Mouse (Mus musculus) embryonic facial prominence, embryonic 12.5 days (tissue): ENCODE results near the gene Pan2. TPM values are rescaled to one million over a fixed set of nuclear protein-coding genes. Genes with fewer than 3 reads are reported as not detected.
"Not testable (repeated sequence)": the region's sequence is repeated elsewhere in the genome, so short reads cannot be mapped to it uniquely, and the experiment has no call there.

ENCODE experiments used
- ATAC-seq: fragments of 200-750 bp; cut with Nextera tagmentation; 2 replicates; pipeline ENCODE4 v1.8.0; 2017; ENCODE audit not compliant: insufficient number of reproducible peaks, insufficient read depth, low FRiP score, low TSS enrichment
- H3K27ac ChIP-seq: fragments of 300-500 bp; sonication (generic); 2 replicates; pipeline ENCODE4 v1.5.1; 2016; ENCODE audit warnings: mild to moderate bottlenecking
- H3K27me3 ChIP-seq: fragments of 300-500 bp; sonication (generic); 2 replicates; pipeline ENCODE4 v1.6.1; 2016; ENCODE audit warnings: mild to moderate bottlenecking, moderate library complexity
- H3K36me3 ChIP-seq: fragments of 300-500 bp; sonication (generic); 2 replicates; pipeline ENCODE4 v1.6.1; 2016; ENCODE audit warnings: mild to moderate bottlenecking
- H3K4me1 ChIP-seq: fragments of 300-500 bp; sonication (generic); 2 replicates; pipeline ENCODE4 v1.6.1; 2016
- H3K4me2 ChIP-seq: fragments of 300-500 bp; sonication (generic); replicated peaks from 2 replicates; pipeline ENCODE4 v1.6.1; 2016; ENCODE audit warnings: mild to moderate bottlenecking, moderate library complexity
- H3K4me3 ChIP-seq: fragments of 300-500 bp; sonication (generic); 2 replicates; pipeline ENCODE4 v1.5.1; 2016; ENCODE audit warnings: mild to moderate bottlenecking
- H3K9ac ChIP-seq: fragments of 300-500 bp; sonication (generic); 2 replicates; pipeline ENCODE4 v1.6.1; 2016; ENCODE audit warnings: mild to moderate bottlenecking, moderate library complexity
- H3K9me3 ChIP-seq: fragments of 300-500 bp; sonication (generic); 2 replicates; pipeline ENCODE4 v1.6.1; 2016; ENCODE audit warnings: mild to moderate bottlenecking, moderate library complexity
- WGBS: fragments of 180-500 bp; shearing (Covaris S2); methylation state at CpG from one replicate; pipeline ENCODE4 v1.1.7; 2016; 5-methylcytosine and 5-hydroxymethylcytosine counted together
- polyA plus RNA-seq: library from polyadenylated mRNA; unstranded; fragments of >200 nt; fragmentation: Nextera tagmentation; extraction: Ambion mirVana; gene quantifications from 2 replicates; pipeline ENCODE4 v1.2.1, GENCODE M21; 2016

Gene Pan2
- polyA plus RNA-seq = 36.2 and 38.3 TPM in 2 replicates

DNA sequence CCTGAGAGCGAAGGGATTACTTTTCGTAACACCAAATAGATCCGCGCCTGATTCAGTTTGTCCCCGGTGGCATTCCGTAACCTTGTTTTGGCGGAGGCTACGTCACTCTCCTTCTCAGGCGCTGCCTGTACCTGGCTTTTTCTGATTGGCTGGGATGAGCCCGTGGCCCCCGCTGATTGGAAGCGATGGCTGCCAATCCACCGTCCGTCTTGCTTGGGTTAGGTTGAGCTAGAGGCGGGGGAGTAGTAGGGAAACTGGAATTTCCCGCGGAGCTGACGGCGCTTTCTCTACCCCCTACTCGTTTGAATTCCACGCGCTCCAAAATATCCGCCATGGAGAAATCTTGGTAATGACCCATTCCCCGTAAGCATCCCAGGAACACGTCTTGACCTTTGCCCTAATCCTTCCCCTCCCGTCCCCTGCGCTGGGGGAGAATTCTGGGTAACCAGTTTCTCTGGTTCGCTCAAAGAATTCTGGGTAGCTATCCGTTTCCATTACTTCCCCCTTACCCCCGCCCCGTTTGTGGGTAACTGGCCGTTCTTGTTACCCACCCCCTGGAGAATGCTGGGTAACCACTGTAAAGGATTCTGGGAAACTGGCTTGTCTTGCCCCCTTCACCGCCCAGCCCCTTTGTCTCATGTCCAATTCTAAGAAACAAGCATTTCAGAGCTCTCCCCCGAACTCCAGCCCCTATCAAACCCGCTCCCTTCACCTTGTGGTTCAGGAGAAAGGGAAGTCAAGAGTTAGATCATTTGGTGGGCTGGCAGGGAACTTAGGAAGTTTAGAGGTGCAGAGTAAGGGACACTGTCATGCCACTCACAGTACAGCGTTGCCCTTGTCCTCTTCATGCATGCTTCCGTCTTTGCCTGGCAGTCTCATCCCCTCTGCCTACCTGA lies at the start of gene Pan2:
Pan2 (plus strand) TSS at position 210 of the 896 bp plus-strand sequence.
- Histone ChIP-seq H3K36me3 (peaks cover 6% of the 10 kb centered on the region), H3K27ac (peak within 1 kb of the TSS; percentile 95), H3K4me3 (peak within 1 kb of the TSS; percentile 53), H3K9ac (peak within 1 kb of the TSS; percentile 79), H3K4me1 (peaks cover 10% of the 10 kb centered on the region), H3K9me3 (no peaks in the 10 kb centered on the region), H3K27me3 (no peaks in the 10 kb centered on the region), H3K4me2 (peak within 1 kb of the TSS; percentile 65)
- WGBS = 2% methylated on average over 37 of the region's 37 CpGs
- peak; percentile 98 for ATAC-seq

- H3K9ac ChIP-seq = no peak within 1 kb of the TSS
- peaks cover 47% of the 10 kb centered on the region for H3K36me3 ChIP-seq
- no peak within 1 kb of the TSS for H3K4me2 ChIP-seq
- no peak for ATAC-seq
- WGBS = 92% methylated on average over 4 of the region's 4 CpGs
- no peaks in the 10 kb centered on the region for H3K4me1 ChIP-seq
- no peaks in the 10 kb centered on the region for H3K9me3 ChIP-seq
- H3K27me3 ChIP-seq = no peaks in the 10 kb centered on the region
- H3K27ac ChIP-seq = no peak within 1 kb of the TSS
- H3K4me3 ChIP-seq = no peak within 1 kb of the TSS
These were observed 49.4 kb upstream of the Pan2 start, which contains the start of gene Apon for GRCm38 (mm10) chr10:128253677-128254255. Gene Apon (plus strand): TSS chr10:128254096.

GRCm38 (mm10) chr10:128255925-128256324 lies 47.2 kb upstream of the Pan2 start:
- no peak overlapping the region for H3K4me3 ChIP-seq
- no peak overlapping the region for H3K9ac ChIP-seq
- H3K4me1 ChIP-seq = no peaks in the 10 kb centered on the region
- no peak for ATAC-seq
- peaks cover 25% of the 10 kb centered on the region for H3K36me3 ChIP-seq
- no peak overlapping the region for H3K4me2 ChIP-seq
- no peak overlapping the region for H3K27ac ChIP-seq
- WGBS = 90% methylated on average over 8 of the region's 8 CpGs
- no peaks in the 10 kb centered on the region for H3K27me3 ChIP-seq
- no peaks in the 10 kb centered on the region for H3K9me3 ChIP-seq

- Histone ChIP-seq H3K4me2 (no peak overlapping the region), H3K27me3 (no peaks in the 10 kb centered on the region), H3K36me3 (peaks cover 21% of the 10 kb centered on the region), H3K9ac (no peak overlapping the region), H3K9me3 (no peaks in the 10 kb centered on the region), H3K27ac (no peak overlapping the region), H3K4me1 (no peaks in the 10 kb centered on the region), H3K4me3 (no peak overlapping the region)
- 84% methylated on average over 8 of the region's 8 CpGs for WGBS
- no peak for ATAC-seq
These were observed 46.8 kb upstream of the Pan2 start for GRCm38 (mm10) chr10:128256328-128256727.

DNA sequence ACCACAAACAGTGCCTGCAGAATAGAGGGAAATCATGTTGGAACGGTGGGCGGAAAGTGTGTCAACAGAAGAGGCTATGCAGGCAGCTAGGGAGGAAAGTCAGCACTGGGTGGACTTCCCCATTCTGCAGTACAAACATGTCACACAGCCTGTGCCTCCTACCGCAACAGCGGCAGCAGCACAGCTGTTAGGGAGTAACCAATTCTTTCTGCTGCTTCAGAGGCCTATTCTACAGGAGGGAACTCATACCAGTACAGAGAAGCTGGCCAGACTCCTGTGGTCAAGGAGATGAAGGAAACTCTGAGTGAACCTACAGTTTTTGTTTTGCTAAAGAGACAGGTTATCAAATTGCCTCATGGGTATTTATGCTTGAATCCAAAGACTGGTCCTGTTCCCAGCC lies 44.2 kb upstream of the Pan2 start:
- Histone ChIP-seq H3K36me3 (no peaks in the 10 kb centered on the region), H3K27me3 (no peaks in the 10 kb centered on the region), H3K9me3 (no peaks in the 10 kb centered on the region), H3K4me3 (no peak overlapping the region), H3K27ac (no peak overlapping the region), H3K9ac (no peak overlapping the region), H3K4me1 (no peaks in the 10 kb centered on the region), H3K4me2 (no peak overlapping the region)
- no peak for ATAC-seq
- WGBS = 85% methylated on average over 4 of the region's 4 CpGs

GRCm38 (mm10) chr10:128259946-128260345 lies 43.2 kb upstream of the Pan2 start:
- H3K27ac ChIP-seq = no peak overlapping the region
- ATAC-seq = no peak
- H3K9ac ChIP-seq = no peak overlapping the region
- no peak overlapping the region for H3K4me3 ChIP-seq
- no peaks in the 10 kb centered on the region for H3K36me3 ChIP-seq
- H3K27me3 ChIP-seq = no peaks in the 10 kb centered on the region
- no peaks in the 10 kb centered on the region for H3K4me1 ChIP-seq
- H3K9me3 ChIP-seq = no peaks in the 10 kb centered on the region
- WGBS = 81% methylated on average over 5 of the region's 5 CpGs
- H3K4me2 ChIP-seq = no peak overlapping the region

- H3K27ac ChIP-seq, H3K4me3 ChIP-seq, H3K27me3 ChIP-seq, H3K36me3 ChIP-seq, H3K9me3 ChIP-seq, H3K4me2 ChIP-seq, H3K4me1 ChIP-seq, ATAC-seq, H3K9ac ChIP-seq: not testable (repeated sequence)
- WGBS = 87% methylated on average over 7 of the region's 7 CpGs
These were observed 42.8 kb upstream of the Pan2 start for GRCm38 (mm10) chr10:128260376-128260775.

DNA sequence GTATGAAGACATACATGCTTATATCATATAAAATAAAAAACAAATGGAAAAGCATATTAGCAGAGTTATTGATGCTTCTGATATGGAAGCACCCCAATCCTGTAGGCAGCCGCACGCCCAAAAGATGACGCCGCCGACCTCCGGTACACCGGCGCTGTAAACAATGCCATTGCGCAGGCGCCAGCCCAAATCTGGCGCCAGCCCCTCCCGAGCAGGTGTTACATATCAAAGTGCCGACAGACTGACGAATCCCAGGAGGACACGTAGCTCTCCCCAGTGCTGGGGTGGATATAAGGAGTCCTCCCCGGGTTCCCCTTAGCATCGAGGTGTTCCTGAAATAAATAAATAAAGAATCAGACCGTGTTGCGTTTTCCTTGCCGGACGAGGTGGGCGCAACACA lies 40.8 kb upstream of the Pan2 start:
- ATAC-seq = no peak
- no peaks in the 10 kb centered on the region for H3K36me3 ChIP-seq
- no peak overlapping the region for H3K27ac ChIP-seq
- H3K9ac ChIP-seq = no peak overlapping the region
- WGBS = 73% methylated on average over 22 of the region's 22 CpGs
- H3K4me3 ChIP-seq = no peak overlapping the region
- no peaks in the 10 kb centered on the region for H3K27me3 ChIP-seq
- H3K4me2 ChIP-seq = no peak overlapping the region
- no peaks in the 10 kb centered on the region for H3K4me1 ChIP-seq
- no peaks in the 10 kb centered on the region for H3K9me3 ChIP-seq

DNA sequence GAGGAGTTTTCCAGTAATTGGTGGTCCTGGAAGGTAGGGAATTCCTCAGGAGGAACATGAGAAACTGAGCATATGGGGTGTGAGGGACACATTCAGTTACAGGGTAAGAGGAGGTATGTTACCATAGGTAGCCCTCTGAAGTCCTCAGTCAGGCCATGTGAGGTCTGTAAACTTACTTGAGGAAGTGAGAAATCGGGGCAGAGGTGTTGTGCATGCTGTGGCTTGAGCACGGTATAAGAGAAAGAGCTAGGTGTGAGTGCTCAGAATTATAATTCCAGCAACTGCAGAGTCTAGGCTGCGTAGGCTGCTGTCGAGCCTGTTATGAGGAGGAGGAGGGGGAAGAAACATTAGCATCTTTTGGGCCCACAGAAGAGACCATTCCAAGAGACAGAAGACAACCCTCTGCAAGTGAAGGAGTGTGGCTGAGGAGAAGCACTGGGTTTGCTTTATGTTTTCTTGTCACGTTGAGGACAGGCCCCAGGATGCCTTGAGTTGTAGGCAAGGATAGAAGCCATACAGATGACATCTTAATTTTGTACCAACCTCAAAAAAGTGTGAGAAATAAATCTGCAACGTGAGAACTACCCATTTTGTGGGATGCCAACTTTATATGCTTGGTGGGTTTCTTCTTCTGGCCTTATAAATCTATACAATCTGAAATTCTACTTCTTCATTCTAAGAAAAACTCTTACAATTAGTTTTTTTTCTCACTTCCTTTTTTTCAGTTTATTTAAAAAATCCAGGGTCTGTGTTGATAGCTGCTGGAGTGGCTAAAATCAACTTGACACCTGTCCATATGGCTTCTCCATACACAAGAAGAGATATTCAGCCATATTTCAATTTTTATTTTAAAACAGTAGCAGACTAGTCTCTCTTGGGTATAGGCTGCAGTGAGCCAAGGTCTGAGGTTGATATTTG lies 39.5 kb upstream of the Pan2 start:
- Histone ChIP-seq H3K36me3 (no peaks in the 10 kb centered on the region), H3K4me2 (no peak overlapping the region), H3K4me3 (no peak overlapping the region), H3K27ac (no peak overlapping the region), H3K9me3 (no peaks in the 10 kb centered on the region), H3K4me1 (no peaks in the 10 kb centered on the region), H3K9ac (no peak overlapping the region), H3K27me3 (no peaks in the 10 kb centered on the region)
- ATAC-seq = no peak
- WGBS = 81% methylated on average over 6 of the region's 6 CpGs

DNA sequence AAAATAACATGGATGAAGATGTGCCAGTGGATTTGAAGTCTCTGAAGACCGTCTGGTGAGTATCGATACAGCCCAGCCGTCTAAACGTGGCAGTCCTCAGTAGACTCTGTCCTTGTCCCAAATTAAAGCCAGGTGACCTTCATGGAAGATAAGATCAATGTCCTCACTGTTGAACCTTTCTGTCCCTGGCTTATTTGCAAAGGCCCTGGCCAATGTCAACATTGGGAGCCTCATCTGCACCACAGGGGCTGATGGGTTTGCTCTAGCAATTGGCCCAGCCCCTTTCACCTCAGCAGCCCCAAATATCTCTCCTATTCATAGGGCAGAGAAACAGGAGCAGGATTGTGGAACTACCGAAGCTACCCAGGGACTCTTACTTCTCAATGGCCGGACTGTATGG lies 34.8 kb upstream of the Pan2 start, which contains the start of gene Apof:
Apof (plus strand) TSS at position 301 of the 400 bp plus-strand sequence.
- Histone ChIP-seq H3K4me3 (no peak within 1 kb of the TSS), H3K4me2 (no peak within 1 kb of the TSS), H3K4me1 (0 out of 2 replicates have a peak, but pooled peaks cover 6% of the 10 kb centered on the region), H3K9me3 (no peaks in the 10 kb centered on the region), H3K27ac (no peak within 1 kb of the TSS), H3K36me3 (no peaks in the 10 kb centered on the region), H3K27me3 (no peaks in the 10 kb centered on the region), H3K9ac (no peak within 1 kb of the TSS)
- ATAC-seq = no peak
- WGBS = 49% methylated on average over 6 of the region's 6 CpGs

- Histone ChIP-seq H3K36me3 (no peaks in the 10 kb centered on the region), H3K9me3 (no peaks in the 10 kb centered on the region), H3K9ac (no peak overlapping the region), H3K4me2 (peak overlapping the region; percentile 66), H3K27me3 (no peaks in the 10 kb centered on the region), H3K4me3 (peak overlapping the region; percentile 77; the same call in 1 of the 2 replicates), H3K27ac (no peak overlapping the region), H3K4me1 (0 out of 2 replicates have a peak, but pooled peaks cover 6% of the 10 kb centered on the region)
- WGBS = 90% methylated on average over 16 of the region's 16 CpGs
- no peak for ATAC-seq
These were observed 33.8 kb upstream of the Pan2 start for GRCm38 (mm10) chr10:128269206-128269910.
